Mouse (Mus musculus): ENCODE results near the gene Sertad3. TPM values are rescaled to one million over a fixed set of nuclear protein-coding genes. Genes with fewer than 3 reads are reported as not detected.

Sertad3 gene
- polyA plus RNA-seq, 2 experiments, result 32.1 to 32.4 TPM

- no peaks in the 10 kb centered on the region; the same call in 1 of the 2 replicates for H3K4me1 ChIP-seq (ENCODE audit: control insufficient read depth, insufficient read depth, low read length)
- TF ChIP-seq POLR2A (IDR thresholded peaks at IDR 0.05; ENCODE audit: borderline replicate concordance, extremely low read depth, insufficient read depth, insufficient read length), result no peak
- H3K9ac ChIP-seq (ENCODE audit: low read depth, low read length, severe bottlenecking), result no peak overlapping the region
- WGBS, result 82% methylated on average over 2 of the region's 2 CpGs
- no peak for ATAC-seq (ENCODE audit: low FRiP score, low read depth)
- H3K27me3 ChIP-seq (ENCODE audit: control insufficient read depth, insufficient read depth, low read length), result no peaks in the 10 kb centered on the region
- no peak overlapping the region for H3K4me3 ChIP-seq (replicated peaks; ENCODE audit: low read length)
- no peak for DNase-seq (ENCODE audit: low spot score)
- H3K4me2 ChIP-seq (replicated peaks; ENCODE audit: low read depth, low read length, severe bottlenecking), result no peak overlapping the region
- no peak overlapping the region for H3K27ac ChIP-seq (replicated peaks; ENCODE audit: low read depth, low read length)
- H3K36me3 ChIP-seq (ENCODE audit: control insufficient read depth, insufficient read depth, low read length), result no peaks in the 10 kb centered on the region
- no peaks in the 10 kb centered on the region for H3K9me3 ChIP-seq (ENCODE audit: control insufficient read depth, low read length)
These were observed 37.2 kb downstream of the Sertad3 start for GRCm38 (mm10) chr7:27510809-27511208.

- no peaks in the 10 kb centered on the region for H3K4me1 ChIP-seq (ENCODE audit: control insufficient read depth, insufficient read depth, low read length)
- DNase-seq (ENCODE audit: low spot score) (no peak), ATAC-seq (ENCODE audit: low FRiP score, low read depth) (no peak)
- H3K4me3 ChIP-seq (replicated peaks; ENCODE audit: low read length), result no peak overlapping the region
- WGBS, result 71% methylated on average over 9 of the region's 9 CpGs
- no peak overlapping the region for H3K4me2 ChIP-seq (replicated peaks; ENCODE audit: low read depth, low read length, severe bottlenecking)
- no peaks in the 10 kb centered on the region for H3K27me3 ChIP-seq (ENCODE audit: control insufficient read depth, insufficient read depth, low read length)
- H3K36me3 ChIP-seq (ENCODE audit: control insufficient read depth, insufficient read depth, low read length), result peaks cover 8% of the 10 kb centered on the region; the same call in 1 of the 2 replicates
- no peaks in the 10 kb centered on the region for H3K9me3 ChIP-seq (ENCODE audit: control insufficient read depth, low read length)
- no peak for TF ChIP-seq POLR2A (IDR thresholded peaks at IDR 0.05; ENCODE audit: borderline replicate concordance, extremely low read depth, insufficient read depth, insufficient read length)
- H3K27ac ChIP-seq (replicated peaks; ENCODE audit: low read depth, low read length), result no peak overlapping the region
- H3K9ac ChIP-seq (ENCODE audit: low read depth, low read length, severe bottlenecking), result no peak overlapping the region
These were observed 41.4 kb downstream of the Sertad3 start for GRCm38 (mm10) chr7:27514961-27515360.

- WGBS, result 88% methylated on average over 9 of the region's 9 CpGs
- no peak overlapping the region for H3K9ac ChIP-seq (ENCODE audit: low read depth, low read length, severe bottlenecking)
- H3K4me1 ChIP-seq (ENCODE audit: control insufficient read depth, insufficient read depth, low read length), result no peaks in the 10 kb centered on the region
- H3K27ac ChIP-seq (replicated peaks; ENCODE audit: low read depth, low read length), result no peak overlapping the region
- no peaks in the 10 kb centered on the region for H3K9me3 ChIP-seq (ENCODE audit: control insufficient read depth, low read length)
- DNase-seq (ENCODE audit: low spot score), result no peak
- H3K27me3 ChIP-seq (ENCODE audit: control insufficient read depth, insufficient read depth, low read length), result no peaks in the 10 kb centered on the region
- H3K4me3 ChIP-seq (replicated peaks; ENCODE audit: low read length), result no peak overlapping the region
- H3K4me2 ChIP-seq (replicated peaks; ENCODE audit: low read depth, low read length, severe bottlenecking), result no peak overlapping the region
- no peak for ATAC-seq (ENCODE audit: low FRiP score, low read depth)
- TF ChIP-seq POLR2A (IDR thresholded peaks at IDR 0.05; ENCODE audit: borderline replicate concordance, extremely low read depth, insufficient read depth, insufficient read length), result no peak
- H3K36me3 ChIP-seq (ENCODE audit: control insufficient read depth, insufficient read depth, low read length), result peaks cover 8% of the 10 kb centered on the region; the same call in 1 of the 2 replicates
These were observed 44.7 kb downstream of the Sertad3 start for GRCm38 (mm10) chr7:27518314-27518713.

- no peak overlapping the region for H3K4me3 ChIP-seq (replicated peaks; ENCODE audit: low read length)
- H3K9me3 ChIP-seq (ENCODE audit: control insufficient read depth, low read length), result no peaks in the 10 kb centered on the region
- ATAC-seq (ENCODE audit: low FRiP score, low read depth) (no peak), DNase-seq (ENCODE audit: low spot score) (no peak)
- H3K27ac ChIP-seq (replicated peaks; ENCODE audit: low read depth, low read length), result no peak overlapping the region
- no peaks in the 10 kb centered on the region for H3K4me1 ChIP-seq (ENCODE audit: control insufficient read depth, insufficient read depth, low read length)
- H3K36me3 ChIP-seq (ENCODE audit: control insufficient read depth, insufficient read depth, low read length), result peaks cover 8% of the 10 kb centered on the region; the same call in 1 of the 2 replicates
- H3K9ac ChIP-seq (ENCODE audit: low read depth, low read length, severe bottlenecking), result no peak overlapping the region
- H3K4me2 ChIP-seq (replicated peaks; ENCODE audit: low read depth, low read length, severe bottlenecking), result no peak overlapping the region
- no peaks in the 10 kb centered on the region for H3K27me3 ChIP-seq (ENCODE audit: control insufficient read depth, insufficient read depth, low read length)
- no peak for TF ChIP-seq POLR2A (IDR thresholded peaks at IDR 0.05; ENCODE audit: borderline replicate concordance, extremely low read depth, insufficient read depth, insufficient read length)
These were observed 46.5 kb downstream of the Sertad3 start for GRCm38 (mm10) chr7:27520104-27520503.

- Histone ChIP-seq H3K9ac (ENCODE audit: low read depth, low read length, severe bottlenecking) (no peak overlapping the region), H3K27ac (replicated peaks; ENCODE audit: low read depth, low read length) (no peak overlapping the region), H3K27me3 (ENCODE audit: control insufficient read depth, insufficient read depth, low read length) (no peaks in the 10 kb centered on the region), H3K4me2 (replicated peaks; ENCODE audit: low read depth, low read length, severe bottlenecking) (no peak overlapping the region), H3K4me1 (ENCODE audit: control insufficient read depth, insufficient read depth, low read length) (no peaks in the 10 kb centered on the region), H3K4me3 (replicated peaks; ENCODE audit: low read length) (no peak overlapping the region), H3K9me3 (ENCODE audit: control insufficient read depth, low read length) (no peaks in the 10 kb centered on the region), H3K36me3 (ENCODE audit: control insufficient read depth, insufficient read depth, low read length) (peaks cover 8% of the 10 kb centered on the region; the same call in 1 of the 2 replicates)
- no peak for TF ChIP-seq POLR2A (IDR thresholded peaks at IDR 0.05; ENCODE audit: borderline replicate concordance, extremely low read depth, insufficient read depth, insufficient read length)
- ATAC-seq (ENCODE audit: low FRiP score, low read depth), result no peak
- peak; percentile 30 for DNase-seq (ENCODE audit: low spot score)
- WGBS, result 65% methylated on average over 1 of the region's 1 CpGs
These were observed 47.0 kb downstream of the Sertad3 start for GRCm38 (mm10) chr7:27520599-27520998.

- Histone ChIP-seq H3K4me3 (replicated peaks; ENCODE audit: low read length) (no peak within 1 kb of the TSS), H3K27ac (replicated peaks; ENCODE audit: low read depth, low read length) (no peak within 1 kb of the TSS), H3K9me3 (ENCODE audit: control insufficient read depth, low read length) (no peaks in the 10 kb centered on the region), H3K36me3 (ENCODE audit: control insufficient read depth, insufficient read depth, low read length) (peaks cover 3% of the 10 kb centered on the region; the same call in 1 of the 2 replicates), H3K4me1 (ENCODE audit: control insufficient read depth, insufficient read depth, low read length) (no peaks in the 10 kb centered on the region), H3K27me3 (ENCODE audit: control insufficient read depth, insufficient read depth, low read length) (no peaks in the 10 kb centered on the region), H3K9ac (ENCODE audit: low read depth, low read length, severe bottlenecking) (no peak within 1 kb of the TSS), H3K4me2 (replicated peaks; ENCODE audit: low read depth, low read length, severe bottlenecking) (no peak within 1 kb of the TSS)
- no peak for DNase-seq (ENCODE audit: low spot score)
- no peak for TF ChIP-seq POLR2A (IDR thresholded peaks at IDR 0.05; ENCODE audit: borderline replicate concordance, extremely low read depth, insufficient read depth, insufficient read length)
- ATAC-seq (ENCODE audit: low FRiP score, low read depth), result no peak
- 74% methylated on average over 5 of the region's 5 CpGs for WGBS
These were observed 49.4 kb downstream of the Sertad3 start, which contains the start of gene Hipk4 for GRCm38 (mm10) chr7:27522967-27523366. Gene Hipk4, plus strand, starts transcription at chr7:27523267.
